Mouse (Mus musculus): ENCODE results near the gene Smarcb1. TPM values are rescaled to one million over a fixed set of nuclear protein-coding genes. Genes with fewer than 3 reads are reported as not detected.

Gene Smarcb1
- polyA plus RNA-seq, 2 experiments: 116 to 177 TPM

DNA sequence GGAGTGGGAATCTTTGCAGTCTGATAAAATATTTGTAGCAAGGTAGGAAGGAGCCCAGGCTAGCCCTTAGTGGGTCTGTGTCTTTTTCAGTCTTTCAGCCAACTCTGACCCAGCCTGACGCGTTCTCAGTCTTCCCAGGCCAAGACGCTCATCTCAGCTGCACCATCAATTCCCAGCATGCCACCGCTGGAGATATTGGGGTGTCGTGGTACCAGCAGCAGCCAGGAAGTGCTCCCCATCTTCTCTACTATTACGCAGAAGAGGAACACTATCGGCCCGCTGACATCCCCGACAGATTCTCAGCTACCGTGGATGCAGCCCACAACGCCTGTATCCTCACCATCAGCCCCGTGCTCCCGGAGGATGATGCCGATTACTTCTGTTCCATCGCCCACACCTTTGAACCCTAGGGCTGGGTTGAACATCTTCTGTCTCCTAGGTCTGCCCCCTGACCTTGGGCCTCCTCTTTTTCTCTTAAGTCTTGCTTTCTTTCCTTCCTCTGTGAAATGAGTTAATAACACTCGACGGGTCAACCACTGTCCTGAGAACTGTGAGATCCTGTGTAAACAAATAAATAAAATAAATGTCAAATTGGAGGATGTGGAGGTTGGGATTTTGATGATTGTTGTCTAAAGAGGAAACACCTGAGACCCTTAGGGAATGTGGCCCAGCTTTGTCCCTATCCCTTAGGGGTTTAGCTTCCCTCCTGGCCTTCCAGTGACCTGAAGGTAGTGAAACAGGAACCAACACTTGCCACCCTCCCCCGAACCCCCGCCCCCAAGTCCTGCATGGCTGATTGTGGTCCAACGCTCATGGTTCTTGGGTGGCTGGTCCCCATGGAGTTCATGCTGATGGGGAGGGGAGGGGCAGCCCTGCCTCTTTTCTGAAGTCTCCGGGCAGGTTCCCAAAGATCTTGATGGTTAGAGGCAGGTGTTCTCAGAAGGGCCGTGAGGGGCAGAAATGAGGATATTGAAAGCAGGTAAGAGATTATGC is 27.9 kb upstream of the Smarcb1 start:
- 81% methylated on average over 22 of the region's 22 CpGs for WGBS
- no peak for ATAC-seq (ENCODE audit: low FRiP score, low read depth)
- H3K36me3 ChIP-seq (ENCODE audit: control insufficient read depth, insufficient read depth, low read length): no peaks in the 10 kb centered on the region

DNA sequence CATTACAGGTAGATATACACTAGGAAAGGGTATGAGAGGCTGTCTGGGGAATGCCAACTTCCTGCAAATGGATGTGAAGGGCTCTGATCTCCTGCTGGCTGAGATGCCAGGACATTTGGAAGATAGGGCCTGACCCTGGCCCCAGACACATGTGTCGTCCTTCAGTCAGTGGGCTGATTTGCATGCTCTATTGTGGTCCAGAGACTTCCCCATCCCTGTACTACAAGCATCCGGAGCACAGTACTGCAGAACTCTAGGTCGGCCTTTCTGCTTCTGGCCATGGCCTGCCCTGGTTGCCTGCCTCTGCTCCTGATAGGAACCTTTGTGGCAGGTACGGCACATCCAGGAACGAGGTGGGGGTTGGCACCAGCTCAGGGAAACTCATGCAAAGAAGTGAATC is 26.7 kb upstream of the Smarcb1 start:
- no peak for ATAC-seq (ENCODE audit: low FRiP score, low read depth)
- Histone ChIP-seq H3K9ac (ENCODE audit: low read depth, low read length, severe bottlenecking) (no peak overlapping the region), H3K4me2 (replicated peaks; ENCODE audit: low read depth, low read length, severe bottlenecking) (no peak overlapping the region), H3K36me3 (ENCODE audit: control insufficient read depth, insufficient read depth, low read length) (no peaks in the 10 kb centered on the region), H3K4me1 (ENCODE audit: control insufficient read depth, insufficient read depth, low read length) (0 out of 2 replicates have a peak, but pooled peaks cover 3% of the 10 kb centered on the region), H3K27ac (replicated peaks; ENCODE audit: low read depth, low read length) (no peak overlapping the region), H3K4me3 (replicated peaks; ENCODE audit: low read length) (no peak overlapping the region), H3K9me3 (ENCODE audit: control insufficient read depth, low read length) (no peaks in the 10 kb centered on the region), H3K27me3 (ENCODE audit: control insufficient read depth, insufficient read depth, low read length) (no peaks in the 10 kb centered on the region; the same call in 1 of the 2 replicates)
- TF ChIP-seq POLR2A (IDR thresholded peaks at IDR 0.05; ENCODE audit: borderline replicate concordance, extremely low read depth, insufficient read depth, insufficient read length): no peak
- DNase-seq (ENCODE audit: low spot score): no peak
- WGBS: 75% methylated on average over 5 of the region's 5 CpGs

More for the DNA sequence above, 27.9 kb upstream of the Smarcb1 start:
- TF ChIP-seq POLR2A (IDR thresholded peaks at IDR 0.05; ENCODE audit: borderline replicate concordance, extremely low read depth, insufficient read depth, insufficient read length): no peak
- no peak overlapping the region for H3K4me3 ChIP-seq (replicated peaks; ENCODE audit: low read length)
- H3K27ac ChIP-seq (replicated peaks; ENCODE audit: low read depth, low read length): no peak overlapping the region
- no peaks in the 10 kb centered on the region for H3K9me3 ChIP-seq (ENCODE audit: control insufficient read depth, low read length)
- 0 out of 2 replicates have a peak, but pooled peaks cover 3% of the 10 kb centered on the region for H3K4me1 ChIP-seq (ENCODE audit: control insufficient read depth, insufficient read depth, low read length)
- H3K27me3 ChIP-seq (ENCODE audit: control insufficient read depth, insufficient read depth, low read length): no peaks in the 10 kb centered on the region; the same call in 1 of the 2 replicates
- H3K4me2 ChIP-seq (replicated peaks; ENCODE audit: low read depth, low read length, severe bottlenecking): no peak overlapping the region
- no peak for DNase-seq (ENCODE audit: low spot score)
- no peak overlapping the region for H3K9ac ChIP-seq (ENCODE audit: low read depth, low read length, severe bottlenecking)

DNA sequence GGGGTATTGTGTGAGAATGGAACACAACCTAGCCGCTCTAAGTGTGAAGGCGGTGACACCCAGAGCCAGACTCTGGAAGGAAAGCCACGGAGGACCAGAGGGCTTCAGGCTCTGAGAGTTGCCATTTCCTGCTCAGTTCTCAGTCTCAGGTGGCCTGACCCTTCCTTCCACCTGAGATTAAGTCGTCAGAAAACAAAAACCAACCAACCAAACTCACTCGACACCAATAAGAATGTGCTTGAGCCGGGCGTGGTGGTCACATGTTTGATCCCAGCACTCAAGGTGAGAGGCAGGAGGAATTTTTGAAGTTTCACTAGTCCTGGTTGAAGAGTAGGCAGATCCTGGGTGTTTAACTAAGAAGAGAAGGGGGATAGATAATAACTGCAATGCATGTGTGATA is 24.5 kb upstream of the Smarcb1 start:
- H3K27ac ChIP-seq (replicated peaks; ENCODE audit: low read depth, low read length): no peak overlapping the region
- ATAC-seq (ENCODE audit: low FRiP score, low read depth) (no peak), DNase-seq (ENCODE audit: low spot score) (no peak)
- no peak overlapping the region for H3K9ac ChIP-seq (ENCODE audit: low read depth, low read length, severe bottlenecking)
- no peaks in the 10 kb centered on the region for H3K36me3 ChIP-seq (ENCODE audit: control insufficient read depth, insufficient read depth, low read length)
- 81% methylated on average over 7 of the region's 7 CpGs for WGBS
- H3K4me1 ChIP-seq (ENCODE audit: control insufficient read depth, insufficient read depth, low read length): 0 out of 2 replicates have a peak, but pooled peaks cover 3% of the 10 kb centered on the region
- no peak overlapping the region for H3K4me3 ChIP-seq (replicated peaks; ENCODE audit: low read length)
- no peak overlapping the region for H3K4me2 ChIP-seq (replicated peaks; ENCODE audit: low read depth, low read length, severe bottlenecking)
- no peaks in the 10 kb centered on the region; the same call in 1 of the 2 replicates for H3K27me3 ChIP-seq (ENCODE audit: control insufficient read depth, insufficient read depth, low read length)
- no peaks in the 10 kb centered on the region for H3K9me3 ChIP-seq (ENCODE audit: control insufficient read depth, low read length)
- TF ChIP-seq POLR2A (IDR thresholded peaks at IDR 0.05; ENCODE audit: borderline replicate concordance, extremely low read depth, insufficient read depth, insufficient read length): no peak

DNA sequence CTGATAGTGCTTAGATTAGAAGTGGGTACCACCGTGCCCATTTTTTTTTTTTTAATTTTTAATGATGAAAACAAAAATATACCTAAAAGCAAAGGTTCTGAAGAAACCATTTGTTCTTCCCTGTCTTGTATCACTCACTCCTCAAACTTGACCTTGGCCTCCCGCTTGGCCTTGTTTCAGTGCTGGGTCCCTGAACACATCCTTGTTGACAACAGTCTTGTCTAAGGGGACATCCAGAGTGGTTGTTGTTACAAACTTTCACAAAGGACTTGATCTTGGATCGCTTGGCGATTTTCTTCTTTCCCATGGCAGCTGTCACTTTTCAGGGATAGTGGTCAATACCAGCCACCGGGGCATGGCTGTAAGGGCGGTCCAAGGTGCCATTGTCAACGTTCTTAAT is 23.8 kb upstream of the Smarcb1 start:
- WGBS: 94% methylated on average over 7 of the region's 7 CpGs
- no peaks in the 10 kb centered on the region for H3K9me3 ChIP-seq (ENCODE audit: control insufficient read depth, low read length)
- H3K4me3 ChIP-seq (replicated peaks; ENCODE audit: low read length): no peak overlapping the region
- no peak for ATAC-seq (ENCODE audit: low FRiP score, low read depth)
- H3K9ac ChIP-seq (ENCODE audit: low read depth, low read length, severe bottlenecking): no peak overlapping the region
- H3K27ac ChIP-seq (replicated peaks; ENCODE audit: low read depth, low read length): no peak overlapping the region
- no peaks in the 10 kb centered on the region; the same call in 1 of the 2 replicates for H3K27me3 ChIP-seq (ENCODE audit: control insufficient read depth, insufficient read depth, low read length)
- H3K36me3 ChIP-seq (ENCODE audit: control insufficient read depth, insufficient read depth, low read length): no peaks in the 10 kb centered on the region
- TF ChIP-seq POLR2A (IDR thresholded peaks at IDR 0.05; ENCODE audit: borderline replicate concordance, extremely low read depth, insufficient read depth, insufficient read length): no peak
- DNase-seq (ENCODE audit: low spot score): no peak
- no peak overlapping the region for H3K4me2 ChIP-seq (replicated peaks; ENCODE audit: low read depth, low read length, severe bottlenecking)
- no peaks in the 10 kb centered on the region for H3K4me1 ChIP-seq (ENCODE audit: control insufficient read depth, insufficient read depth, low read length)

- WGBS: 44% methylated on average over 11 of the region's 11 CpGs
- Histone ChIP-seq H3K9me3 (ENCODE audit: control insufficient read depth, low read length) (no peaks in the 10 kb centered on the region), H3K27ac (replicated peaks; ENCODE audit: low read depth, low read length) (no peak overlapping the region), H3K36me3 (ENCODE audit: control insufficient read depth, insufficient read depth, low read length) (no peaks in the 10 kb centered on the region), H3K4me2 (replicated peaks; ENCODE audit: low read depth, low read length, severe bottlenecking) (no peak overlapping the region), H3K27me3 (ENCODE audit: control insufficient read depth, insufficient read depth, low read length) (no peaks in the 10 kb centered on the region), H3K9ac (ENCODE audit: low read depth, low read length, severe bottlenecking) (no peak overlapping the region), H3K4me3 (replicated peaks; ENCODE audit: low read length) (no peak overlapping the region), H3K4me1 (ENCODE audit: control insufficient read depth, insufficient read depth, low read length) (no peaks in the 10 kb centered on the region)
- DNase-seq (ENCODE audit: low spot score) (no peak), ATAC-seq (ENCODE audit: low FRiP score, low read depth) (no peak)
- no peak for TF ChIP-seq POLR2A (IDR thresholded peaks at IDR 0.05; ENCODE audit: borderline replicate concordance, extremely low read depth, insufficient read depth, insufficient read length)
These were observed 22.8 kb upstream of the Smarcb1 start for GRCm38 (mm10) chr10:75944066-75944772.
